Mouse (Mus musculus) embryonic facial prominence, embryonic 11.5 days (tissue): ENCODE measurements around the gene Mbtd1. TPM values are rescaled to one million over a fixed set of nuclear protein-coding genes. Genes with fewer than 3 reads are reported as not detected.

Experiments used
- ATAC-seq: fragments of 200-750 bp; cut with Nextera tagmentation; replicated peaks from 2 replicates; pipeline ENCODE4 v1.8.0; 2017; ENCODE audit warnings: low read depth; ENCODE audit not compliant: insufficient number of reproducible peaks, low FRiP score, low TSS enrichment
- DNase-seq: peaks from one replicate; pipeline ENCODE4 v3.0.0-alpha.2; 2015; ENCODE audit warnings: low spot score
- H3K27ac ChIP-seq: fragments of 300-500 bp; sonication (generic); replicated peaks from 2 replicates; pipeline ENCODE4 v1.5.1; 2014; ENCODE audit warnings: mild to moderate bottlenecking, low read depth, low read length, control low read depth
- H3K27me3 ChIP-seq: fragments of 300-500 bp; sonication (generic); 2 replicates; pipeline ENCODE4 v1.6.1; 2014; ENCODE audit warnings: mild to moderate bottlenecking, low read length, moderate library complexity, mixed read lengths; ENCODE audit not compliant: control insufficient read depth, insufficient read depth
- H3K36me3 ChIP-seq: fragments of 300-500 bp; sonication (generic); replicated peaks from 2 replicates; pipeline ENCODE4 v1.6.1; 2014; ENCODE audit warnings: low read depth, mild to moderate bottlenecking, low read length, moderate library complexity, mixed read lengths; ENCODE audit not compliant: control insufficient read depth, insufficient read depth
- H3K4me1 ChIP-seq: fragments of 300-500 bp; sonication (generic); 2 replicates; pipeline ENCODE4 v1.6.1; 2014; ENCODE audit warnings: low read length, mixed read lengths; ENCODE audit not compliant: control insufficient read depth, insufficient read depth
- H3K4me2 ChIP-seq: fragments of 300-500 bp; sonication (generic); 2 replicates; pipeline ENCODE4 v1.6.1; 2014; ENCODE audit warnings: low read depth, mild to moderate bottlenecking, control low read depth, low read length, moderate library complexity
- H3K4me3 ChIP-seq: fragments of 300-500 bp; sonication (generic); 2 replicates; pipeline ENCODE4 v1.5.1; 2014; ENCODE audit warnings: low read depth, low read length, control low read depth
- H3K9ac ChIP-seq: fragments of 300-500 bp; sonication (generic); replicated peaks from 2 replicates; pipeline ENCODE4 v1.6.1; 2014; ENCODE audit warnings: mild to moderate bottlenecking, control low read depth, low read length
- H3K9me3 ChIP-seq: fragments of 300-500 bp; sonication (generic); replicated peaks from 2 replicates; pipeline ENCODE4 v1.6.1; 2016; ENCODE audit warnings: mild to moderate bottlenecking, low read length, inconsistent platforms, mixed read lengths; ENCODE audit not compliant: control insufficient read depth
- WGBS: fragments of 180-500 bp; shearing (Covaris S2); extraction: QIAGEN DNeasy Blood & Tissue Kit; methylation state at CpG from one replicate; pipeline ENCODE4 v1.1.7; 2014; 5-methylcytosine and 5-hydroxymethylcytosine counted together
- polyA plus RNA-seq: library from polyadenylated mRNA; unstranded; fragments of >200 nt; fragmentation: Nextera tagmentation; extraction: Ambion mirVana; gene quantifications from 2 replicates; pipeline ENCODE4 v1.2.1, GENCODE M21; 2014

Mbtd1 gene
- polyA plus RNA-seq, 1 experiment from 2014 or later = 31.3 TPM

DNA sequence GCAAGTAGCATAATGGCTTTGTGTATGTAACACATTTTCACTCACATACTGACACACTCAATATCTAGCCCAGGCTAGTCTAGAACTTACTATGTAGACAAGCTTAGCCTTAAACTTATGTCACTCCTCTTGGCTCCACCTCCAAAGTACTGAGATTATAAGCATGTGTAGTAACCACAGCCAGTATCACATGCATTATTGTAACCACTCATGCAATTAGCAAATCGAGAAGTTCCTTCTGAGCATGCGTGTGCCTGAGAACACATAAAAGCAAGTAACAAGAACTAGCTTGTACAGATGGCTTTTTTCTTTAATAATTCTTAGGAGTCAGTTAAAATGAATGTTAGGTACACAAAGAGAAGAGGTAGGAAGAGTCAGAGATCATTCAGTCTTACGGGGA lies 99.0 kb downstream of the Mbtd1 start:
- H3K4me2 ChIP-seq = no peak overlapping the region
- no peak overlapping the region for H3K9ac ChIP-seq
- DNase-seq = no peak
- ATAC-seq = no peak
- no peak overlapping the region for H3K27ac ChIP-seq
- H3K36me3 ChIP-seq = no peaks in the 10 kb centered on the region
- H3K4me1 ChIP-seq = no peaks in the 10 kb centered on the region
- no peak overlapping the region for H3K4me3 ChIP-seq
- no peaks in the 10 kb centered on the region for H3K27me3 ChIP-seq
- no peaks in the 10 kb centered on the region for H3K9me3 ChIP-seq
- WGBS = 91% methylated on average over 3 of the region's 3 CpGs

DNA sequence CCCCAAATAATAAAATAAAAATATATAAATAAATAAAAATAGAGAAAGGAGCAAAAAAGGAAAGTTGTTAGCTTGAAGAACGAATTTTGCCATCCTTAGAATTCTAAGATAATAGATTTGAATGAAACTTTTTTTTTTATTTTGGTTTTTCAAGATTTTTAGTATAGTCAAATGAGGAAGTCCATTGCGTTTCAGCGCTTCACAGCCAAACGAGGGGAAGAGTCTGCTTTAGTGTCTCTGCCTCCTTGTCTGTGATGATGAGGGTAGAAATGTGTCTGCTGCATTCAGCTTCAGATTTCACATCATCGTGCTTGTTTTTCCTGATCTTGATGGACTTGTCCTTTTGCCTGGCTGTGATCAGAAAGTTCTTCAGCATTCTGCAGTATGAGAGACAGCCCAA lies 99.6 kb downstream of the Mbtd1 start:
- no peak overlapping the region for H3K4me3 ChIP-seq
- H3K36me3 ChIP-seq = no peaks in the 10 kb centered on the region
- no peaks in the 10 kb centered on the region for H3K27me3 ChIP-seq
- H3K4me1 ChIP-seq = no peaks in the 10 kb centered on the region
- H3K9me3 ChIP-seq = no peaks in the 10 kb centered on the region
- no peak for ATAC-seq
- 83% methylated on average over 5 of the region's 5 CpGs for WGBS
- H3K9ac ChIP-seq = no peak overlapping the region
- H3K4me2 ChIP-seq = no peak overlapping the region
- no peak for DNase-seq
- H3K27ac ChIP-seq = no peak overlapping the region

DNA sequence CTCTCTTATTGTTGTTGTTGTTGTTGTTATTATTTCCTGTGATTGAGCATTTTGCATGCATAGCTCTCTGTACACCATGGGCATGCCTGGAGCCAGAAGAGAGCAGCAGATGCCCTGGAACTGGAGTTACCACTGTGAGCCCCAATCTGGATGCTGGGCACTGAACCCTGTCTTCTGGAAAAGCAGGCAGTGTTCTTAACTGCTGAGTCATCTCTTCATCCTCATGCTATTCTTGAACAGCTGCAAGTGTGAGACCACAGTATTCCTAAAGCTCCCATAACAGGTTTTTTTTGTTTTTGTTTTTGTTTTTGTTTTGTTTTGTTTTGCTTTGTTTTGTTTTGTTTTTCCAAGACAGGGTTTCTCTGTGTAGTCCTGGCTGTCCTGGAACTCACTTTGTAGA lies 100.6 kb downstream of the Mbtd1 start:
- no peaks in the 10 kb centered on the region for H3K36me3 ChIP-seq

DNA sequence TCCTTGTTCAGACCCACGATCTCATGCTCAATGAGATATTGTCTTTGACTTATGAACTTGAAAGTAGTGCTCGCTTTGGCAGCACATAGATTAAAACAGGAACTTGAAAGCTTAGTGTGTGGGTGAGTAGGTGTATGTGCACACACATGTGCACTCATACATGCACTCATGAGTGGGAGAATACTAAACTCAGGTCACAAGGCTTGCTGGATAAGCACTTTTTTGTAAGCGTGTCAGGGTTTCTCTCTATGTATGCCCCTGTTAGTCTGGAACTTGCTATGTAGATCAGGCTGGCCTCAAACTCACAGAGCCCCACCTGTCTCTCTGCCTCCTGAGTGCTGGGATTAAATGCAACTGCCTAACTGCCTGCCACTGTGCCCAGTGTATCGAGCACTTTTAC lies 101.4 kb downstream of the Mbtd1 start:
- 87% methylated on average over 4 of the region's 4 CpGs for WGBS
- no peak overlapping the region for H3K9ac ChIP-seq
- H3K27me3 ChIP-seq = no peaks in the 10 kb centered on the region
- DNase-seq = no peak
- no peak overlapping the region for H3K4me3 ChIP-seq
- H3K27ac ChIP-seq = no peak overlapping the region
- no peaks in the 10 kb centered on the region for H3K36me3 ChIP-seq
- no peaks in the 10 kb centered on the region for H3K9me3 ChIP-seq
- no peaks in the 10 kb centered on the region for H3K4me1 ChIP-seq
- no peak overlapping the region for H3K4me2 ChIP-seq
- ATAC-seq = no peak

More for the DNA sequence above, 100.6 kb downstream of the Mbtd1 start:
- Histone ChIP-seq H3K27ac (no peak overlapping the region), H3K27me3 (no peaks in the 10 kb centered on the region), H3K4me1 (no peaks in the 10 kb centered on the region), H3K9ac (no peak overlapping the region), H3K4me2 (no peak overlapping the region), H3K4me3 (no peak overlapping the region), H3K9me3 (no peaks in the 10 kb centered on the region)
- no peak for ATAC-seq
- no peak for DNase-seq

DNA sequence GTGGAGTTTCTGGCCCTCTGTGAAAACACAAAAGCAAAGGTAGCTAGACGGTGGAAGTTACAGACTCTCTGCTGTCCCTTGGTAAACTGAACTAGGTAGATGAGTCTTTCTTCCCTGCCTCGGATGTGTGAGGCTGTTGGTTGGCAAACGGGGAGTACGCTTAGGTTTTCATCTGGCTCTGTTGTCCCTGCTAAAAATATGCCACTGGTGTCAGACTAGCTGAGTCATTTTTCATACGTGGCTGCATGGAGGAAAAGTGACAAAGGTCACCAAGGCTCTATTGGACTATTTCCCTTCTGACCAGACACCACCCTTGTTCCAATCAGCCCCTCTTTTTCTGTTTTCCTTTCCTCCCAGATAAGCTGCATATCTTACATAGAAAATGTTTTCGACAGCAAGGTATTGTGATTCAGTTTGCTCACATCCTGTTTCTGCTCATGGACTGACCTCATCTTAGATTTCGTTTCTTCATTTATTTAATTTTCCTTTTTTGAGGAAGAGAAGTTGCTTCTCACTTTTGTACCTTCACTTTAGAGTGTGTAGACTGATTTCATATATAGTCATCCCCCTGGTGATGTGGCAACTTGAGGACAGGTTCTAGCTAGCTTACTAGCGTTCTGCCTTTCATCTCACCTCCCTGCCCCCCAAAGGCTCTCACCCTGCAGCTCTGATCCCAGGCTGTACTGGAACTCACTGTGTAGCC lies 102.1 kb downstream of the Mbtd1 start:
- no peak overlapping the region for H3K4me2 ChIP-seq
- H3K27me3 ChIP-seq = no peaks in the 10 kb centered on the region
- ATAC-seq = no peak
- no peak overlapping the region for H3K4me3 ChIP-seq
- DNase-seq = no peak
- H3K9ac ChIP-seq = no peak overlapping the region
- WGBS = 72% methylated on average over 8 of the region's 8 CpGs
- no peak overlapping the region for H3K27ac ChIP-seq
- H3K4me1 ChIP-seq = no peaks in the 10 kb centered on the region
- no peaks in the 10 kb centered on the region for H3K9me3 ChIP-seq
- no peaks in the 10 kb centered on the region for H3K36me3 ChIP-seq

DNA sequence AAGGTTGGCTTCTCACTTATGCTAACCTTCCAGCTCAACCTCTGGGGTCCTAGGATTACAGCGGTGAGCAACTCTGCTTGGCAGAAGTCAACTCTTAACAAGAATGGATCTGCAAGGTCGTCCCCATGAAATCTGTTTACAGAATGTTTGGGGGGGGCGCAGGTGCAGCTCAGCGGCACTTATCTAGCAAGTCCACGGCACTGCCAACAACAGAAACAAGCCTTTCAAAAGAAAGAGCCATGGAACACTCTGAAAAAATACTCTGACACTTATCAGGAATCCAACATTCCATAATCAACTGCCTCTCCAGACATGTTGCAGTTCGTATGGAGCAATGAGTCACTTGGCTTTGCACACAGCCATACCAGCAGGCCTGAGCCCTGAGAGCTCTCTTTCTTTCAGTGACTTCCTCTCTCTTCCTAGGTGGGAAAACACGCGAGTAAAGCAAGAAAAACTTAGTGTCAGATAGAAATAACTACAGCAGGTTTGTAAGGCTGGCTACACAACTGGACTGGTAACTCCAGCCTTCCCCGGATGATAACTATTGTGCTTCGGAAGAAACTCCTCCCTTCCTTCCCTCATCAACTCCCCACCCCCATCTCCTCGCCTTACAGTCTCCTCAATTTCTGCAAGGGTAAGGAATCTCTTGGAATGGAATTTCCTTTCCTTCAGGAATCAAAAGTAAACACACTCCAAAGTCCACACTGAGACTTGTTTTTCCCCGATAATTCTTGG lies 102.8 kb downstream of the Mbtd1 start:
- Histone ChIP-seq H3K4me3 (no peak overlapping the region), H3K27ac (no peak overlapping the region), H3K4me1 (no peaks in the 10 kb centered on the region), H3K9ac (no peak overlapping the region), H3K9me3 (no peaks in the 10 kb centered on the region), H3K27me3 (no peaks in the 10 kb centered on the region), H3K4me2 (no peak overlapping the region), H3K36me3 (no peaks in the 10 kb centered on the region)
- DNase-seq (no peak), ATAC-seq (no peak)
- 64% methylated on average over 12 of the region's 12 CpGs for WGBS

DNA sequence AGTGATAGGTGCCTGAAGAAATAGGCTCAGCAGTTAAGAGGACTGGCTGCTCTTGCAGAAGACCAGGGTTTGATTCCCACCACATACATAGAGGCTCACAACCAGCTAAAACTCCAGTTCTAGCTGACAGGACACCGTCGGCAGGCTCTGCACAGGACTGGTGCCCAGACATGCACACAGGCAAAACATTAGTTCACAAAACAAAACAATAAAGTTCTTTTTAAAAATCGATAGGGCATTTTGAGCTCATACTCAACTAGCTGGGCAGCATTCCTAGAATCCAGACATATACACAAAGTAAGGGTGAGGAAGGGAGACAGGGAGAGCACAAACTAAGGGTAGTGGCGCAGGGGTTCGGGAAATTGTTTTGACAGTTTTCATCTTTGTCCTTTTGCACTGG lies 108.9 kb downstream of the Mbtd1 start:
- WGBS = 75% methylated on average over 5 of the region's 5 CpGs

DNA sequence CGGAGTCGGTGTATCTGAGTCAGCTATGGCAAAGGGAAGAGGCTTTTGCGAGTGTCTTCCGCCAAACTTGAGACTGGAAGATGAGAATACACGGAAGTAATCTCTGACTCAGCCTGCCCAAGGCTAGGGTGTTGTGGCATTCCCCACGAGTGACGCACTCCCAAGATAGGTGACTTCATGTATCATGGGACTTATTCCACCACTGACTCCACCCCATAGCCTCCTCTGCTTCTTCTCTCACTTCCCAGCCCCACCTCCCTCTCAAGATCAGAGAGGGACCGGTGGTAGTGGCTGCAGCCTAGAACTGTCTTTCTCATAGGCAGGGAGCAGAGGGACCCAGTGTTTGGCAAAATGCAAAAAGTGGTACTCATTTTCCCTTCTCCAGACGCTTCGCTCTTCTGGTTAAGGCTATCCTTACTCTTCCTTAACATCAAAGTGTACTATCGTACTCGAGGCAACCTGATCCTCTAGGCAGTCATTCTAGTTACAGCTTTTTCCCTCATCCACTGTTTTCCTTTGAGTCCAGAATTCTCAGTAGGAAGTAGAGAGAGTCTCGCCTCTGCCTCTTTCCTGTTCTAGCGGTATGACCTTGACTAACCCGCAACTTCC lies 109.6 kb downstream of the Mbtd1 start:
- ATAC-seq (peak; percentile 36), DNase-seq (peak; percentile 50)
- Histone ChIP-seq H3K36me3 (no peaks in the 10 kb centered on the region), H3K4me2 (peak overlapping the region; percentile 59), H3K9ac (peak overlapping the region; percentile 88), H3K27ac (peak overlapping the region; percentile 49), H3K4me3 (peak overlapping the region; percentile 98), H3K9me3 (no peaks in the 10 kb centered on the region), H3K4me1 (peaks cover 4% of the 10 kb centered on the region; the same call in 1 of the 2 replicates), H3K27me3 (no peaks in the 10 kb centered on the region)
- WGBS = 6% methylated on average over 15 of the region's 15 CpGs

More for the DNA sequence above, 108.9 kb downstream of the Mbtd1 start:
- Histone ChIP-seq H3K4me3 (peak overlapping the region; percentile 98), H3K9me3 (no peaks in the 10 kb centered on the region), H3K4me1 (peaks cover 4% of the 10 kb centered on the region; the same call in 1 of the 2 replicates), H3K36me3 (no peaks in the 10 kb centered on the region), H3K27me3 (no peaks in the 10 kb centered on the region), H3K27ac (no peak overlapping the region), H3K4me2 (0 out of 2 replicates have a peak overlapping the region, but pooled peaks have one; percentile 59), H3K9ac (peak overlapping the region; percentile 88)
- ATAC-seq = no peak
- DNase-seq = no peak
